Mouse (Mus musculus) ovary, postnatal 36 days (tissue): Measurements from ENCODE around the gene Fubp1.

Experiments used
- DNase-seq: peaks from one replicate; pipeline ENCODE4 v3.0.0; 2022; ENCODE audit warnings: low spot score, mixed read lengths

Fubp1 gene

DNA sequence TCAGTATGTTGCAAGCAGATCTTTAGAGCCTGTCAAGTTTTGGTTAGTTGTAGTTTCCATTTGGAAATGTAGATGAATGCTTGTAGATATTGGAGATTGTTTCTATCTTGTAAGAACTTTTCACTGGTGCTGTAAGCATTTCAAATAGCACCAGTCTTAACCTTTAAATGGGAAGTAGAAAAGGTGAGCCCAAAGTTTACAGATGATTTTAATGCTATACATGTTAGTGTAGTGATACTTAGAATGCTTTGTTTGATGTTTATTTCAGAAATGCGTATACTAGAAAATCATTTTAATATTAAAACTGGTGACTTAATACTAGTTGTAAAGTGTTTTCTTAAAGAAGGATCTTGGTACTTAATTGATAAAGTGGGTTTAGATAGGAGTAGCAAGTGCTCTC, 25.6 kb downstream of the Fubp1 start:
- no peak for DNase-seq

DNA sequence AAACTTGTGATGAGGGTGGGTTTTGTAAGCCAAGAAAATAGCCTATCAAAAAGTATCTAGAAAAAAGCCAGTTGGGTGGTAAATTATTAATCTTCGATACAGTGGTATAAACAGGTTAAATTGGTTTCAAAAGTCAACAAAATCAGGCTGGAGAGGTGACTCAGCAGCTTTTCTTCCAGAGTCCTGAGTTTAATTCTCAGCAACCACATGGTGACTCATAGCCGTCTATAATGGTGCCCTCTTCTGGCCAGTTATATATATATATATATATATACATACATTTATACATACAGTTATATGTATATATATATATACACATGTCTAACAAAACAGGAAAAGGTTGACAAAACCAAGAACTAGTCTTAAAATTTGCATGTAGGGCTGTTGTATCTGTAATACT, 28.6 kb downstream of the Fubp1 start:
- no peak for DNase-seq

DNA sequence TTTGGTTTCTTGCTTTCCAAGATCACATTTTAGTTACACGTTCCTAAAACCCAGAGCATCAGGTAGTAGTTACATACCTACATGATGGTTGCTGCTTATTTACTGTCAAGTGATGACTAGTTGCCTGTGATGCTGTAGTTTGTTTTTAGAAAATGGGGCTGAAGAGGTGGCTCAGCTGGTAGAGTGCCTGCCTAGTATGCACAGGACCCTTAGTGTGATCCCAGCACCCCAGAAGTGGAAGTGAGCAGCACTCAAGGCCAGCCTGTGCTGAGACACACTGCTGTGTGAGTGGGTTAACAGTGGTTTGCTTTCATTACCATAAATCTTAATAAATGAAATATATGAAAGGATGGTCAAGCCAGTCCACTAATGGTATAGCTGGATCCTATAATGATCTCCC, 29.4 kb downstream of the Fubp1 start:
- DNase-seq, result no peak

DNA sequence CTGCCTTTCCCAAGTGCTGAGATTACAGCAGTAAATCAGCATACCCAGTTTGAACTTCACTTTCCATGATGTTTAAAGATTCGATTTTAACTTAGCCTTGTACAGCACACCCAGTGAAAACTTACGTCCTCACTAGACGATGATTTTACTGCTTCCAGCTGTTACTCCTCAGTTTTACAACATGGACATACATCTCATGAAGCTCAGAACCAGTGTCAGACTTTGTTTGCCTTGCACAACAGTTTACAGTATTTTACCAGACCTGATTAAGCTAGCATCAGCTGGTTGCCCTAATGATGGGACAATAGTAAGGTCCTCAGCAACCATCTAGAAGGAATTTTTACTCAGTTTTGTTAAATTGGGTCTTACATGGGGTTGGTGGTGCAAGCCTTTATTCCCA, 30.9 kb downstream of the Fubp1 start:
- no peak for DNase-seq

DNA sequence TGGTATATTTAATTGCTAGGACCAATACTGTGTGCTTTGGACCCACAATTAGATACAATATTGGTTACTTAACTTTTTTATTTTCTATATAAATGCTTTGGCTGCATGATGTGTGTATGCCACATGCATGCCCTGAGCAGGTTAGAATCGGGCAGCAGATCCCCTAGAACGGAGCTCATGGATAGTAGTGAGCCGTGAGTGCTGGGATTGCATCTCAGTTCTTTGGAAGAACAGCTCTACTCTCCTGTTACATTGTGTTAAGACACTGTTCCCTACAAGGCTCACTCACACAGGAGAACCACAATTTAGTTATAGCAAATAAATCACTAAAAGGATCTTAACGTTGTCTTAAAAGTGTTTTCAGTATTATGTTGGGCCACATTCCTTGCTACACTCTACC, 33.1 kb downstream of the Fubp1 start:
- no peak for DNase-seq

DNA sequence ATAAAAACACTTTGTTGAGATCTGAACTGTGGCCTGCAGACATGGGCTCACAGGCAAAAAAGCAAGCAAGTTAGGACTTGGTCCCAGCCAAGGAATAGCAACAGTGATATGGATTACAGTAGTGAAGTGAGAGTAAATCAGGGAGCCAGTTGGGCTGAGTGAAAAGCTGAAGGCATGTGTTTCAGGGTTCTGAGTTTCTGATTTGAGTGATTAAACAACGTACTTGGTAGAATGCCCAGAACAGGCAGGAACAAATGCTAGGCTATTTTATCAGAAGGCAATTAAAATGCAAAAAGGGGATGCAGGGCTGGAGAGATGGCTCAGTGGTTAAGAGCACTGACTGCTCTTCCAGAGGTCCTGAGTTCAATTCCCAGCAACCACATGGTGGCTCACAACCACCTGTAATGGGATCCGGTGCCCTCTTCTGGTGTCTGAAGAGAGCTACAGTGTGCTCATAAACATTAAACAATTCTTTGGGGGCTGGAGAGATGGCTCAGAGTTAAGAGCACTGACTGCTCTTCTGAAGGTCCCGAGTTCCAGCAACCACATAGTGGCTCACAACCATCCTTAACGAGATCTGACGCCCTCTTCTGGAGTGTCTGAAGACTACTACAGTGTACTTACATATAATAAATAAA, 35.2 kb downstream of the Fubp1 start:
- no peak for DNase-seq

DNA sequence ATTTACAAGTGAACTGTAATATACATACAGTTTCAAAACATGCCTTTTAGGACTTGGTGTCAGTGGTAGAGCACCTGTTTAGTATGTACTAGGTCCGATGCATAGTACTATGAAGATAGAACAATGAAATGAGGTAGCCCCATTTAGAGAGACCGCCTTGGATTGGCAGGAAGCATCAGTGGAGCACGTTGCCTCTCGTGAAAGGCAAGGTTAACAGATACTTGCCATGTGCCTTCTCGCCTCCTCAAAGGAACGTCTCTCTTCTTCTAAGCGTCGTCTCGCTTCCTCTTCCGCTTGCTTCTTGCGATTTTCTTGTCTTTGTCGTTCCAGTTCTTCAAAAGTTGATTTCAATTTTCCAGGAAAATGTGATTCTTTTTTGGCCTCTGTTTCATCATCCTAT, 37.5 kb downstream of the Fubp1 start:
- DNase-seq, result no peak

DNA sequence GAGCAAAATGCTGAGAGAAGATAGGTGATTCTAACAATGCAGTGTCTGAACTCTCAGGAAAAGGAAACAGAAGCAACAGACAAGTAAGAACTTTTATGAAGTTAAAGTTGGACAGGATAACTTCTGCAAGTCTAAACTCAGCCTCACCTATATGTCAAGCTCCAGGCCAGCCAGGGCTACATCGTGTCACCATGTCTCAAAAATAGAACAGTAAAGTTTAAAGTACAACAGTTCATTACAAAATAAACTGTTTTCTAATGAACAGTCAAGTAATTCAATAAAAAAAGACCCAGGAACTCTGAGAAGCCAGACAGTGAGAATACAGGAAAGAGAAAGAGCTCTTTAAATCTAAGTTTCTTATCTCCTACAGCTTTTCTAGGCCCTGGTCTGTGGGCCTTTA, 40.3 kb downstream of the Fubp1 start:
- DNase-seq, result no peak

DNA sequence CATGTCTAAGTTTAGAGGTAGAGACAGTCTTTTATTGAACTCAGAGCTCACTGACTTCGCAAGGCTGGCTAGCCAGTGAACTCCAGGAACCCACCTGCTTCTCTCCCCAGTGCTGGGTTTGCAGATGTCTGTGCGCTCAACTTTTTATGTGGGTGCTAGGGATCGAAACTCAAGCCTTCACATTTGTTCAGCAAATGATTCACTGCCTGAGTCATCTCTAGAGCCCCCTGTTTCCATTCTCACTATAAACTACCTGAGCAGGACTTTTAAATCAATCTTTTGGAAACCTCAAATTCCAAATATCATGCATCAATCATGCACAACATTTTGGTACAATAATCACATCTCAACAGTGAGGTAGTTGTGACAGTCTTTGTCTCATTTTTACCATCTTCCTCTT, 47.3 kb downstream of the Fubp1 start:
- DNase-seq, result no peak

DNA sequence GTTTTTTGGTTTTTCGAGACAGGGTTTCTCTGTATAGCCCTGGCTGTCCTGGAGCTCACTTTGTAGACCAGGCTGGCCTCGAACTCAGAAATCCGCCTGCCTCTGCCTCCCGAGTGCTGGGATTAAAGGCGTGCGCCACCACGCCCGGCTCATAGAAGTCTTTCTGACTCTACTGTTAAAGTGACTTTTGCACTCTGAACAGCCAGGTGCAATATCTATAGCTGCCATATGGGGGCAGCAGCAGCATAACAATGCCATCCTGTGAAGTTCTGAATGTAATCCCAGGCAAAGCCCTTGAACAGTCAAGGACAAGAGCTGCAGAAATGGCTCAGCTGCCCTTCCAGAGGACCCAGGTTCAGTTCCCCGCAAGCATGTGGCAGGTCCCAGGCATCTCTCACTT, 49.2 kb downstream of the Fubp1 start:
- DNase-seq, result peak; percentile 75

DNA sequence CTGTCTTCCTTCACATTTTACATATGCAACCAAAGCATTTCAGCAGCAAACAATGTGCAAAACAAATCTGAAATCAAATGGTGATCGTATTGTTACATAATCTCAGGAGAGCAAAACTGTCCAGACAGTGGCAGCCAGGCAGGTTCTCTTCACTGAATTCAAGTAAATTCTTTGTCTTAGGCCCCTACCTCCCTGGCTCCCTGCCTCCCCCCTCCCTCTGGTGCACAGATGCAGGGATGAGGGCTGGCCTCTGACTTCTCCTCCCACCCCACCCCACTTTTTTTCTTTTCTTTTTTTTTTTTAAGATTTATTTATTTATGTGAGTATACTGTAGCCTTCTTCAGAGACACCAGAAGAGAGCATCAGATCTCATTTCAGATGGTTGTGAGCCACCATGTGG, 50.1 kb downstream of the Fubp1 start:
- DNase-seq, result no peak

DNA sequence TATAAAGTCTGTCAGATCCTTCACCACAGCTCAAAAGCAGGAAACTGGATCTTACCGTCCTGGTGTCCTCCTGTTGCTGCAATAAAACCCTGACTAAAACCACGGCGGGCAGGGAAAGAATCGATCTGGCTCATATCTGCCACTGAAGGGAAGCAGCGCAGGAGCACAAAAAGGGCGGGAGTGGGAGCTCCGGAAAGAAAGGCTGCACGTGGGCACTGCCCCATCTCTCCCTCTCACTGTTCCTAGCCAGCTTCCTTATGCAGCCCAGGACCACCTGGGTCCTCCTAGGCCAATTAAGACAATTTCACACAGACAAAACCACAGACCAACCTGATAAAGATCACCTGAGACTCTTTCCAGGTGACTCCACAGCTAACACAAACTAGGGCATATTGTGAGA, 51.2 kb downstream of the Fubp1 start:
- no peak for DNase-seq

DNA sequence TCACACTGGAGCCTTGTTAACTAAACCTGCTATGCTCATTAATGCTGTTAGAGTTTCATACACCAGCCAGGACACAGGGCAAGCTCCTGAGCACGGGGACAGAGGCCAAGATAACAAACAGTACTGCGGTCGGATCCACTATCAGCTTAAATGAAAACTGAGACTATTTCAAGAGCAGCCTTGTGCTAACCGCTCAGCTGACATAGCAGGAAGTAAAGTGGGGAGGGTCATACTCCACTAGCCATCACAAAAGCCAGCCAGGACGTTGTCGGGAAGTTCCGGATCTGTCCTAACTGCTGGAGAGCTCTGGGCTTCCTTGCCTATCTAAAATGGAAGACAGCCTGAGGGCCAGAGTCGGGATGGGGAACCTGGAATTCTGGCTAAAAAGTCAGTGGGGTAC, 51.7 kb downstream of the Fubp1 start:
- no peak for DNase-seq

DNA sequence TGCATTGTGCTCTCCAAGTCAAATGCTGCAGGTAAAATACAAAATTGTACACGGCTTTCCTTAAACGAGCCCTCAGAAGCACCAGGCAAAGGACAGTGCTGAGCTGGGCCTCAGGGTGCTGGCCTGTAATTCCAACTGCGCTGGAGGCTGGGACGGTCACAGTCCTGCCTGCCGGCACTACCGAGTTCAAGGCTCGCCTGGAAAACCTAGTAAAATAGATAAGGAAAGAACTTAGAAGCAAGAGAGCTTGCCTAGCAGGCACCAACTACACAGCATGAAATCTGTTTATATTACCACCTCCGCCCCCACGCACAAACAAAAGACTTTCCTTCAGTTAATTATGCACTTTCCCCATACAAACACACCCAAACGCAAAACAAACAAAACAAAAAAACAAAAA, 54.2 kb downstream of the Fubp1 start:
- DNase-seq, result no peak

DNA sequence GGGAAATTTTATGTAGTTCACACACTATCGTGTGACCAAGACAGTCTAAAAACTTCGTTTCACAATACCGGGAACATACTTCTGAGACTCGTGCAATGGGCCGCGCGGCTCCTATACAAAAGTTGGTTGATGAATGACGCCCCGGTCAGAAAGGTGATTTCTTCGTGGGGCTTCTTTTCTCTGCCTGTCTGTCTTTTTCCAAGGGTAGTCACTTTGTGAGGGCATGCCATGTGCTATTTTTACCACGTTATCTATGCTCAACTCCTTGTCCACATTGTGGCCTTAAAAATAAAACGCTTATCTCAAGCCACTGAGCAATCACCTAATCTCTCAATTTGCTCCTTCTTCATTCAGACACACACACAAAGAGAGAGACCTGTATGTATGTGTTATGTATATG, 54.6 kb downstream of the Fubp1 start:
- DNase-seq, result no peak

DNA sequence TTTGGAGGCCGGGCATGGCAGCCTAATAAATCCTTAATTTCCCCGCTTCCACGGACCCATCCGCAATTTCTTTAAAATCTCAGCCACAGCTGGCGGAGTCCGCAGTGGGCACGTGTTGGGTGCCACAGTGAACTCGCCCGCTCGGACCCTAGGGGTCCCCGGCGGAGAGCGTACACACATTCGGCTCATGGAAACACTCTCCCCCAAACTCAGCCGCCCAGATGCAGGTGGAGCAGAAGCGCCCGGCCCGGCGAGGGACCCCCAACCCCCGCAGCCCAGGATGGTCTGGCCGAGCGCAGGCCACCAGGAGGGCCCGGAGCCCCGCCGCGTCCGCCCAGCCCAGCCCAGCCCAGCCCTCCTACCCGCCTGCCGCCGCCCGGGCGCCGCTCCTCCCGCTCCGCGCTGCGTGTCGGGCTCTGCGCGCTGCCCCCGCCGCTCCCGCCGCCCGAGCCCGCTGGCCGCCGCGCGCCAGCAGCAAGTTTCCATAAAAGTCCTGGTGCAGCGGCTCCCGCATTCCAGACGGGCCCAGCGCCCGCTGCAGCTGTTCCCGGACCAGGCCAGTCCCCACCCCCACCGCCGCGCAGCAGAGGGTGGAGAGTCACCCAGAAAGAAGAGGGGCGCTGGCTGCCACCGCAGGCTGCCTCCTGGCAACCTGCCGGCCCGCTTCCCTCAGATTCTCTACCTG, 55.3 kb downstream of the Fubp1 start:
- DNase-seq, result peak; percentile 78

DNA sequence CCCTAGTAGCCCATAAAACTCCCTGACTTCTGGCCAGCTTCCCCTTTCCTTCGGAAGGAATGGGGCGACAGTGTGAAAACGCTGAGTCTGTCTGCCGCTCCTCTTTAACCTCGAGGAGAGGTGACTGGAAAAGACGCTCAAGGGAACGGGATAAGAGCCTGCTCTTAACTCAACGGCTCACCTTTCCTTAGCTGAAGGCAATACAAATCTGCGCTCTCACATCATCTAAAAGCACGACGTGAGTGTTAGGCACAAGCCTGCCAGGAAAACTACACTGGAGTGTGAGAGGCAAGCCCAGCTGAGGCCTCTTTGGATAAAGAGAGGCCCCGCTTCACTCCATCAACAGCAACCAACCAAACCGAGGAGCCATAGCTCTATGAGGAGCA, 55.8 kb downstream of the Fubp1 start, which contains the start of gene Nexn:
Nexn (minus strand) TSS at position 315 of the 386 bp plus-strand sequence.
- no peak for DNase-seq

DNA sequence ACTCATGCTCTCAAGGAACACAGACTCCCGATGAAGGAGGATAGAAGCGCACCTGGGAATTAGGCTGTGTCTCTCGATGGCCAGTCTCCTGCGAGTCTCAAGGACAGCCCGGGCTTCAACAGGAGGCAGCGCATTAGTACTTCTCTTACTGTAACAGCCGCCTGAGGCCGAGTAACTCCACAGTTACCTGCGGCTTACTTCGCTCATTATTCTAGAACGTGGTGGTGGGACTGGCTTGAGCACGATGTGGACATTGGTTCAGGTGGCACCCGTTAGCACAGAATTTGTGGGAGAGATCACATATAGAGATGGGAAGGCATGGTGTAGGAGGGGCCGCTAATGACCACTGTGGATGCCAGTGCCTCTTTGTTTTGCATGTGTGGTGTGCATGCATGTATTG, 57.9 kb downstream of the Fubp1 start:
- DNase-seq, result no peak

DNA sequence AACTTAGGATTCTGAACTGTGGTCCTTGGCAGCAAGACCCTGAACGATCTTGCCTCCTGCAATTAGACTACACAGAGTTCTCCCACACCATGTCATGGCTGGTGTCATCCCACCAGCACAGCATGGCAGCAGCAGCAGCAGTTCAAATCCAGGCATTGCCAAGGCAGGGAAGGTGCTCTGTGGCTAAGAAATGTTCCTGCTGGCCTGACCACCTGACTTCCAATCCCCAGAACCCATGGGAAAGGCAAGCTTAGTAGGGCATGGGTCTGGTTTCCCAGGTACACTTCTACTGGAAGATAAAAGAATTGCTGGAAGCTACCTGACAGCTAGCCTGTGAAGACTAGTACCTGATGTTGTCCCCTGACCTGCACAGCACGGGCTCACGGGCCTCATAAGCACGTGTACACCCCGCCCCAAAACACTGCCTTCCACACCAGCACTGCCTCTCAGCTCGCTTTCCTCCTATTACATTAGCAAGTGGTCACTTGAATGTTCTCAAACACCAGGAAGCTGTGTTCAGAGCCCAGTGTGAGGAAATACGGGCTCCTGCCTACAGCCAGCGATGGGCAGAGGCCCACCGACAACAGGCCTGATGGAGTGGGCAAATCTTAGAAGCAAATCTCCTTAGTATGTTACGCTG, 61.0 kb downstream of the Fubp1 start:
- no peak for DNase-seq

DNA sequence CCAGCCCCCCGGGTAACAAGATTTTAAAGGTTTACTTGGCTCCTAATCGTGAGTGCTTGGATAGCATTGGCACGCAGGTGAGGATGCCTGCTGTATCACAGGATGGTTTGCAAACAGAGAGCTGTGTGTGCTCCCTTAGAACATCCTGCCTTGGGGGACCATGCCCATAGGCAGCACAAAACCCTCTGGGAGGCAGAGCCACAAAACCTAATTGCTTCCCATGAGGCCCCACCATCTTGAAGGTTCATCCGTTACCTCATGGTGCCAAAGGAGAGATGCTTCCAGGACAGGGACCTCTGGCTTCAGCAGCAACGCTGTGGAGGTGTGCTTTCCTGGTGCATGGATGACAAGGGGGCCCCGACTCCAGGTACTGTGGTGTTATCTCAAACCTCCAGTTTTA, 61.7 kb downstream of the Fubp1 start:
- DNase-seq, result no peak

DNA sequence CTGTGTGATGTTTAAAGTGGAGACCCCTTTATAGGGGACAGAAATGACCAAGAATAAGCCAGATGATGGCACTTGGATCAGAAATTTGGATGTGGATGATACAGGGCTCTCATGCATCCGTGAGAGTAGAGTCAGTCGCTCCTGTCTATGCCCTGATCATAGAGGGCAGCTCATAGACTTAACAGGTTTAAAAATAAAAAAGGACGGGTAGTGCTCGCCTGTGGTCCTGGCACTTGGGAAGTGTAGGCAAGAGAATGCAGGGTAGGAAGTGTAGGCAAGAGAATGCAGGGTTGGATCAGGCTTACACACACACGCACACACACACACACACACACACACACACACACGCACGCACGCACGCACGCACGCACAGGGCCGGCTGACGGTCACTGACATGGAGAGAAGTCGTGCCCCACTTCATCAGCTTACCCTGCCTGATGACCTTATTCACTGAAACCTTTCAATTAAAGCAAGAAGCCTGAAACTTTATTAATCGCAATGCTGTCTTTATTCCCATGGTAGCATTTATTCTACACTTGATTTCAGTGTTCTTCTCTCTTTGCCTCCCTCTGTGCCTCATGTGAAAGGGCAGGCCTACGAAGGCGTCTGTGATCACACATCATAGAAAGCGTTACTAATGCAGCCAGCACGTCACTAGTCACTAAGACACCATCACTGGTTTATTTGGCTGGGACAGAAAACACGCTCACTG, 62.9 kb downstream of the Fubp1 start:
- DNase-seq, result no peak

DNA sequence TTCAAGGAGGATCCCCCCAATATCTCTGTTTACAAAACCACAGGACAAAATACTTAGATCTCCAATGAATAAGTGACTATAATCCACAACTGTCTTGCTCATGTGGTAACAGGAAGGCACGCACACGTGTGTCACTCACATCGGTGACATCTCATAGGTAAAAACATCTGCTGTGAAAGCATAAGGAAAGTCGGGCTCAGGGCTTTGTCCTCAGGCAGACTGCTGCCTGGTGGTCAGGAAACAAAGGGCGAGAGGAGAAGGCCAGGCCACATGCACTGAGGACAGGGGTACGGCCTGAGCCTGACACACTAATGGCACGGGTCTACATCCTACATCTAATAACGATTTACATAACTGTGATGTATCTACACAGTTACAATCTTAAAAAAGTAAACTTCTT, 64.8 kb downstream of the Fubp1 start:
- DNase-seq, result no peak

DNA sequence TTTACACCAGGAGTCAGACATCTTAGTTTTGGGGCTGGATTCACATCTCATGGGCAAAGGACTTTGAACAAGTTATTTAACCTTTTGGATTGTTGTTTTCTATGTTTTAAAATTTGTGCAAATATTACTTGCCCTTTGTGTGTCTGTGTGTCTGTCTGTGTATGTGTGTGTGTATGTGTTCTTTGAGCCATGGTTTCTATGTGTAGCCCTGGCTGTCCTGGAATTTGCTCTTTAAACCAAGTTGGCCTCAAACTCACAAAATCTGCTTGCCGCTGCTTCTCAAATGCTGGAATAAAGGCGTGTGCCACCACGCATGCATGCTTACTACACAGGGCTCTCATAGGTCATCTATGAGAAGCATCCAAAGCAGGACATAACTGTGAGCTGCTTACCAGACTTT, 66.7 kb downstream of the Fubp1 start:
- no peak for DNase-seq
